Mouse (Mus musculus) hindbrain, postnatal 0 days (tissue): ENCODE measurements at regions not wholly inside any gene's neighbourhood (a gene's known extent, or its start where the extent isn't known, plus 50 kb on each side); places are given as distances from the start of the nearest gene placed in this dataset.

Experiments
- ATAC-seq: fragments of 200-750 bp; cut with Nextera tagmentation; 2 replicates; pipeline ENCODE4 v1.8.0; 2017; ENCODE audit warnings: mild to moderate bottlenecking, moderate TSS enrichment, moderate library complexity
- DNase-seq: peaks from one replicate; pipeline ENCODE4 v3.0.0-alpha.2; 2015; ENCODE audit warnings: low spot score
- H3K27ac ChIP-seq: fragments of 300-500 bp; sonication (generic); 2 replicates; pipeline ENCODE4 v1.5.1; 2014; ENCODE audit warnings: mild to moderate bottlenecking
- H3K27me3 ChIP-seq: fragments of 300-500 bp; sonication (generic); 2 replicates; pipeline ENCODE4 v1.6.1; 2014; ENCODE audit warnings: low read length, mixed read lengths; ENCODE audit not compliant: insufficient read depth
- H3K36me3 ChIP-seq: fragments of 300-500 bp; sonication (generic); 2 replicates; pipeline ENCODE4 v1.6.1; 2014; ENCODE audit warnings: low read length, mixed read lengths; ENCODE audit not compliant: insufficient read depth
- H3K4me1 ChIP-seq: fragments of 300-500 bp; sonication (generic); 2 replicates; pipeline ENCODE4 v1.6.1; 2014; ENCODE audit warnings: antibody characterized with exemption, low read length, mixed read lengths; ENCODE audit not compliant: insufficient read depth
- H3K4me2 ChIP-seq: fragments of 300-500 bp; sonication (generic); 2 replicates; pipeline ENCODE4 v1.6.1; 2014; ENCODE audit warnings: low read depth, mild to moderate bottlenecking, low read length, moderate library complexity, mixed read lengths
- H3K4me3 ChIP-seq: fragments of 300-500 bp; sonication (generic); 2 replicates; pipeline ENCODE4 v1.5.1; 2014; ENCODE audit warnings: low read length
- H3K9ac ChIP-seq: fragments of 300-500 bp; sonication (generic); replicated peaks from 2 replicates; pipeline ENCODE4 v1.6.1; 2014; ENCODE audit warnings: mild to moderate bottlenecking, low read length, moderate library complexity, mixed read lengths
- H3K9me3 ChIP-seq: fragments of 300-500 bp; sonication (generic); 2 replicates; pipeline ENCODE4 v1.6.1; 2016; ENCODE audit warnings: low read length, mixed read lengths
- CTCF ChIP-seq: IDR thresholded peaks from 2 replicates; pipeline ENCODE4 v1.5.1; 2016; ENCODE audit warnings: antibody characterized with exemption, control low read depth, low read depth
- WGBS: fragments of 180-500 bp; shearing (Covaris S2); extraction: QIAGEN DNeasy Blood & Tissue Kit; methylation state at CpG from one replicate; pipeline ENCODE4 v1.1.7; 2014; 5-methylcytosine and 5-hydroxymethylcytosine counted together

DNA sequence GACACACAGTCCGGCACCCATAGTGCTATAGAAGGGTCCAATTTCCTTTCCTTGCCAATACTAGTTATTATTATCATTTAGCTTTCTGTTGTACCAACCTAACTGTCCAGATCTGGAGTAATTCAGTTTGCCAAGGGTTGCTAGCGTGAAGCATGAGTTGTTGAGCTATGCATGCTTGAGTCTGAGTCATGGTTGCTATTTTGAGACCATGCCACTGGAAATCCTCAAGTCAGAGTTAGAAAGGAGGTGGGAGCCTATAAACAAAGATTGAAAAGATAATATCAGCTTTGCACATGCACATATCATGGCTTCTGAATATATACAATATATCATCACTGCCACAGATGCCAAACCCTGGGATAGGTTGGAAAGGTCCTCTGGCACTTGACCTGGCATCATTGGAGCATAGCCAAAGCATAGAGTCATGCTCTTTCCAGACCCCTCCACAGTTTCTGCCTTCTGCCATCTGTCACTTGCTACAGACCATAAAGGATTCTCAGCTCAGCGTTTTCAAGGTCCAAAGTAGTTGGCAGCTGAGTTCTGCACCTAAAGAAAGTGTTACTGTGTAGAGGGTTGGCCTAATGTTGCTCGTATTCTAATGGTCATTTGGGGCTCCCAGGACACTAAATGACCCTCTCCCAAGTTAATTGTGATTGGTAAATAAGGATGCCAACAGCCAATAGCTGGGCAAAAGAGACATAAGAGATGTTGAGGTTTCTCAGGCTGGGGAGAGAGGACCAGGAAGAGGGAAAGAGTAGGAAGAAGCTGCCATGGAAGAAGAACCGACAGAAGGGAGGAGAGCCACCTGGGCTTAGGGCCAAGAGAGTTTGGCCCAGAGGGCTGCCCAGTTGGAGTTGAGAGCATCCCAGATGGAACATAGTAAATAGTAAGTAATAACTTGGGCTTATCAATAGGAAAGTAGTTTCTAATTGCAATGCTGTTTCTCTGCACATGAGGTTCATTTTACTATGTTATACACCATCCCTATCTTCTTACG lies 586.9 kb downstream of the Ptprc start:
- DNase-seq: peak; percentile 31
- Histone ChIP-seq H3K4me1 (0 out of 2 replicates have a peak, but pooled peaks cover 3% of the 10 kb centered on the region), H3K27ac (no peak overlapping the region; the same call in 1 of the 2 replicates), H3K4me3 (no peak overlapping the region), H3K4me2 (no peak overlapping the region), H3K27me3 (no peaks in the 10 kb centered on the region), H3K36me3 (no peaks in the 10 kb centered on the region), H3K9me3 (no peaks in the 10 kb centered on the region), H3K9ac (no peak overlapping the region)
- no peak for TF ChIP-seq CTCF
- WGBS: 74% methylated on average over 6 of the region's 6 CpGs
- peak; percentile 33; the same call in 1 of the 2 replicates for ATAC-seq

DNA sequence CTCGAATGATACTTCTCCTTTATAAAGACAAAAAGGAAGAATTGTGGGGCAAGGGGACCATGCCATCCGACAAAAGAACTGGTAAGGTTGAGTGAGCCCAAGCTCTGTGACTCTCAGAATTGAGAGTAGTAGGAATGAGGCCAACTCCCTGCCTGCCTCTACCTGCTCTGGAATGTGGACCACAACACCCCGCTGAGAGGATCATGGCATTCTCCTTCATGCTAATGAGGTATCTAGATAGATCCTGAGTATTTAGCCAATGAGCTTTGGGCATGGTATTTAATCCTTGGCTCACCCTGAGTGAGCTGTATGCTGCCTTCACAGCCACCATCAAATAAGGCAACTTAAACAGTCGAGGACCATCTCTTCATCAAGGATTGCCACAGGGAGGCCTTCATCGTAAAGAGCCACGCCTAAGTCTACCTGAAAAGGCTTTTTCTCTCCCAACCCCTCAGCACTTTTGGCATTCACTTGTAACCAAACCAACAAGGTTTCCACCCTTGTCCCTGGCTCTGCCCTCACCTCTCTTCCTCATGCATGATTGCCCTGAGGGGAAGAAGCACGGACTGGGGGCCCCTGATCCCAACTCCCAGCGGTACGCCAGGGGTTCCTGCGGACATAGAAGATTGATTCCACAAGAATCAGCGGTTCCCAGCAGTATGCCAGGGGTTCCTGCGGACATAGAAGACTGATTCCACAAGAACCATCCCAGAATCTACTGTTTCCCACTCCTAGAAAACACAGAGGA lies 587.9 kb downstream of the Ptprc start:
- no peak overlapping the region for H3K4me2 ChIP-seq
- no peak overlapping the region for H3K4me3 ChIP-seq
- DNase-seq: no peak
- no peaks in the 10 kb centered on the region for H3K9me3 ChIP-seq
- H3K9ac ChIP-seq: no peak overlapping the region
- 0 out of 2 replicates have a peak, but pooled peaks cover 3% of the 10 kb centered on the region for H3K4me1 ChIP-seq
- no peak for TF ChIP-seq CTCF
- no peaks in the 10 kb centered on the region for H3K27me3 ChIP-seq
- H3K27ac ChIP-seq: no peak overlapping the region
- no peaks in the 10 kb centered on the region for H3K36me3 ChIP-seq
- 89% methylated on average over 12 of the region's 12 CpGs for WGBS
- ATAC-seq: no peak

- DNase-seq (peak; percentile 4), ATAC-seq (no peak)
- no peaks in the 10 kb centered on the region for H3K4me1 ChIP-seq
- H3K27me3 ChIP-seq: no peaks in the 10 kb centered on the region
- no peaks in the 10 kb centered on the region for H3K9me3 ChIP-seq
- TF ChIP-seq CTCF: no peak
- H3K27ac ChIP-seq: no peak overlapping the region
- H3K4me2 ChIP-seq: no peak overlapping the region
- no peak overlapping the region for H3K9ac ChIP-seq
- H3K4me3 ChIP-seq: no peak overlapping the region
- 54% methylated on average over 6 of the region's 6 CpGs for WGBS
- H3K36me3 ChIP-seq: no peaks in the 10 kb centered on the region
Observed at GRCm38 (mm10) chr1:137584696-137585095, 590.8 kb downstream of the Ptprc start.

- H3K36me3 ChIP-seq: no peaks in the 10 kb centered on the region
- no peaks in the 10 kb centered on the region for H3K9me3 ChIP-seq
- DNase-seq: no peak
- no peak overlapping the region for H3K9ac ChIP-seq
- 82% methylated on average over 13 of the region's 13 CpGs for WGBS
- H3K27me3 ChIP-seq: no peaks in the 10 kb centered on the region
- H3K27ac ChIP-seq: no peak overlapping the region
- no peaks in the 10 kb centered on the region for H3K4me1 ChIP-seq
- TF ChIP-seq CTCF: no peak
- H3K4me3 ChIP-seq: no peak overlapping the region
- no peak overlapping the region for H3K4me2 ChIP-seq
- no peak for ATAC-seq
Observed at GRCm38 (mm10) chr1:137584104-137584675, 591.3 kb downstream of the Ptprc start.

GRCm38 (mm10) chr1:137577639-137578038 lies 597.9 kb downstream of the Ptprc start:
- no peaks in the 10 kb centered on the region for H3K4me1 ChIP-seq
- H3K36me3 ChIP-seq: no peaks in the 10 kb centered on the region
- no peak overlapping the region for H3K27ac ChIP-seq
- no peak overlapping the region for H3K4me3 ChIP-seq
- DNase-seq (no peak), ATAC-seq (no peak)
- H3K9me3 ChIP-seq: no peaks in the 10 kb centered on the region
- TF ChIP-seq CTCF: no peak
- WGBS: 75% methylated on average over 1 of the region's 1 CpGs
- no peaks in the 10 kb centered on the region for H3K27me3 ChIP-seq
- H3K9ac ChIP-seq: no peak overlapping the region
- no peak overlapping the region for H3K4me2 ChIP-seq

GRCm38 (mm10) chr1:137576174-137576573 lies 599.3 kb downstream of the Ptprc start:
- no peaks in the 10 kb centered on the region for H3K27me3 ChIP-seq
- no peak overlapping the region for H3K27ac ChIP-seq
- DNase-seq (no peak), ATAC-seq (no peak)
- no peaks in the 10 kb centered on the region for H3K9me3 ChIP-seq
- no peak overlapping the region for H3K9ac ChIP-seq
- 81% methylated on average over 9 of the region's 9 CpGs for WGBS
- no peak for TF ChIP-seq CTCF
- no peak overlapping the region for H3K4me3 ChIP-seq
- H3K4me2 ChIP-seq: no peak overlapping the region
- no peaks in the 10 kb centered on the region for H3K36me3 ChIP-seq
- H3K4me1 ChIP-seq: no peaks in the 10 kb centered on the region
